Mouse (Mus musculus): ENCODE results near the gene Elmo1.

- TF ChIP-seq TAL1 (IDR thresholded peaks at IDR 0.05; ENCODE audit: low read length) (no peak), GATA1 (IDR thresholded peaks at IDR 0.05; ENCODE audit: low read length) (no peak)
Observed at GRCm38 (mm10) chr13:20184239-20185033, 94.0 kb downstream of the Elmo1 start.
